Mouse (Mus musculus) adrenal gland (tissue): ENCODE results near the gene Stx12.

Source experiments
- intact Hi-C: fragments of 180-260 bp; cut with DNase I; formaldehyde crosslinking; loops from one replicate; pipeline ENCODE4 v1.15.1; 2025

Stx12 gene

DNA sequence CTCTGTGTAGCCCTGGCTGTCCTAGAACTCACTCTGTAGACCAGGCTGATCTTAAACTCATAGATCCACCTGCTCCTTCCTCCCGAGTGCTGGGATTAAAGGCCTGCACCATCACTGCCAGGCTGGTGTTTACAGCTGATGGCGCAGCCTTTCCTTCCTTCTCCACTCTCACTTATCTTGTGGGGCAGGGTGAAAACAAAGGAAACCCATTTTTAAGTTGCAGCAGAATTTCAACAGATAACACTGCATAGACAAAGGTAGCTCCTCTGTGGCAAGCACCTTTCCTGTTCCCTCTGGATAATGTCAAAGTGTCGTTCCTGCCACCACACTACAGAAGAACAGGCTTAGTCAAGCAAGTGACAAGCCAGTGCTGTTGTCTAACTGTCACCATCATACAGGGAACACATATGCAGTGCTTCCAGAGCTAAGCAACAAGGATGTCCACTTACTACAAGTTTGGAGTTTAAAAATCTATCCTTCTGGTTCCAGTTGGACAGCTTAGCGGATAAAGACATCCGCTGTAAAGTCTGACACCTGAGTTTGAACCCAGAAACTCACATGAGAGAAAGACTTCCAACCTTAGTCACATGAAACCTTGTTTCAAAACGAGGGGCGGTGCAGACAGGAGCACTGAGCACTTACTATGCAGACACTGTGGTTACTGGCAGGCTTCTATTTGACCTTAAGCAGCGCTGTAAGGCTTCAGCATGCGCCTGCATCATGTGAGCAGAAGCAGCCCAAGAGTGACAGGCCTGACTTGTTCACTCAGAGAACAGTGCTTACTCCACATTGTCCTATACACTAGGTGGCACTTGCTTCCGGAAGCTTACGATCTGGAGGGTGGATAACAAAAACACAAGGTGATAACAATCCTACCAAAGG lies 10.6 kb downstream of the Stx12 start:
- intact Hi-C loops, result no loop called here

DNA sequence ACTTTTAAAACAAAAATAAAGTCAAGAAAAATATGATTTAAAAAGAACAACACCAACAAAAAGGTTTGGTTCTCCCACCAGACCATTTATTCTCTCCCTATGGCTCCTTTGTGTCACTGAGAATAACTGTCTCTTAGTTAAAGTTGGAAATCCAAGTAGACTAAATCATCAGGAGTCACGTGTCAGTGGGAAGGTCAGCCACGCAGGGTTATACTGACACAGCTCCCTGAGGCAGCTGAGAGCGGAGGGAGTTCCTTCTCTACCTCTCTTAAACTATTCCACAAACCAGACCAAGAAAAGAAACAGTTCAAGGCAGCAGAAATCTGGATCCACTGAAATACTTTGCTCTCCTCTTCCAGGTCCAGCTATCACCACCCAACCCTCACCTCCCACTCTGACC lies 13.2 kb downstream of the Stx12 start:
- intact Hi-C loops, result no loop called here

DNA sequence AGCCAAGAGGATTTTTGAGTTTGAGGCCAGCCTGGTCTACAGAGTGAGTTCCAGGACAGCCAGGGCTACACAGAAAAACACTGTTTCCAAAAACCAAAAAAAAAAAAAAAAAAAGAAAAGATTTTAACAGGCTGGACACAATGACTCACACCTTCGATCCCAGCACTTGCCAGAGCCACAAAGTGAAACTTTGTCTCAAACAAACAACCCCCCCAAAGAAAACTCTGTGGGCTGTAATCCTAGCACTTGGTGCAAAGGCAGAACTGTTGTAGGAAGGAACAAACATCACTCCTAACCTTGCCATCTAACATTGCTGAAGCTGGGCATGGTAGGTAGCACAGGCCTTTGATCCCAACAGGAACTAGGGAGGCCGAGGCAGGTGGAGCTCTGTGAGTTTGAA lies 19.5 kb downstream of the Stx12 start:
- intact Hi-C loops, result no loop called here

DNA sequence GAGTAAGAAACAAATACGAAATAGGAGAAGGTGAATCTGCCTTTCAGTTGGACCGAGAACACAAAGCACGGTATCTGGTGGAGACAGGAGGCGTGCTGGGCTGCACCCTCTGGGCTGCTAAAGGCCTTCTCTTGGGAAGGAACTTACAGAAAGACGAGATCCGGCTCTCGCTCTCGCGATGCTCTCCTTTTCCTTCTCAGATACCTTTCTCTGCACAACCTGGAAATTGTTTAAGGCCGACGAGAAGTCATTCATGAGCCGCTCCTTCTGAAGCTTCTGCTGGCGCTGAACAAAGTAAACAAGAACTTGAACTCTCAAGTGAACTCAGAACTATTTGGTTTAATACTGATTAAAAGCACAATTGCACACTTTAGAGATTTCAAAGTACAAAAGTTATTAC lies 21.3 kb downstream of the Stx12 start:
- intact Hi-C loops, result no loop called here

DNA sequence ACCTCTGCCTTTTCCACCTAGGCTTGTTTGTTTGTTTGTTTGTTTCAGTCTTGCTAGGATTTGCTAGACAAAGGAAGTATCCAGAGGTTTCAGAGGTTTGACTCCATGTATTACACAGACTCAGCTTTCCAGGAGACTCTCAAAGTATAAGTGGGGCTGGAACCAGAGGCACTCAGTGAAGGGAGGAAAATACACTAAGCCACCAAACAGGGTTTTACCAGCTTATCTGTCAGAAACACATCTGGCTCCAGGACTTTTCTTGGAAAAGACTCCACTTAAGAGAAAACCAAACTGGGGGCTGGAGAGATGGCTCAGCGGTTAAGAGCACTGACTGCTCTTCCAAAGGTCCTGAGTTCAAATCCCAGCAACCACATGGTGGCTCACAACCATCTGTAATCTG lies 23.4 kb downstream of the Stx12 start:
- intact Hi-C loops, result no loop called here

DNA sequence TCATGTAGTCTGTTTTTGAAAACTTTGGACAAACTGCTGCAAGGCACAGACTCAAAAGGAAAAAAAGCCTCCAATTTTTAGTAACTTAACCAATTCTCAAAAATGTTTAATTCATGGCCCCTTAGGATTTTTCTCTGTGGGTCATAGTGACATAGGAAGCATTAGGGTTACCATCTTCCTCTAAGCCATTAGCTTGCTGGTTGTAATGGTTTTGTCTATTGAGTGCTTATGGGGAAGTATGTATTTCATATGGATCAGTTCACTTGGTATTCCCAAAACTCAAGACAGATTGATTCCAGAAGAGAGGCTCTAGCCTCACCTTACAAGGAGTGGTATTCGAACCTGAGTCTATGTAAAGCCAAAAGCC lies 40.6 kb downstream of the Stx12 start:
- intact Hi-C loops, result no loop called here

DNA sequence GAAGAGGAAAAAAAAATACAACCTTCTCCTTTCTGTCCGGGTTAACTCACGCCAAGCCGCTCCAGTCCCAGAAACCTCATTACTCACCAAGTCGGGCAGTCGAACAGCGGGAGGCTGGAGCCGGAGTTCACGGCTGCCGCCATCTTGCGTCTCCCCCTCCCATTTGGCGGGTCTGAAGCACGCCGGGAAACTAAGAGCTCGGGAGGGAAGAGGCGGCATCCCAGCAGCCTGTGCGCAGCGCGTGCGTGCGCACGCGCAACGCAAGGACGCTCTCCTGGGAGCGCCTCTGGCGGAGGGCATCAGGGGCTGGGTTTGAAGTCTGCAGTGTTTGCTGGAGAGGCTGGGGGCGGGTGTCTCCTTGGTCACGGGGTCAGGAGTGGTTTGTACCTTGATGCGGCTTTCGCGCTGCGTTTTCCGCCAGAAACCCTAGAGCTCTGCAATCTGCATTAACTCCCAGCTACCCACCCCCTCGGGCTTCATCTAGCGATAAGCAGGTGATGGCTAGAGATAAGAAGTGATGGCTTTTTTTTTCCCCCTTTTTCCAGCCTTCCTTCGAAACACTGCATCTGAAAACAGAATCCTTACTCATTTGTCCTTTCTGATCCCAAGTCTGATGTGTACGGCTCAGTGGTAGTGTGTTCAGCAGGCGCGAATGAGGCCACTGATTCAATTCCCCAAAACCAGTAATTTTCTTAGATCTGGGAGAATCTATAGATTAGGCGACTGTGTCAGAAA lies 41.2 kb downstream of the Stx12 start, which contains the start of gene Ppp1r8:
TSS of gene Ppp1r8 (minus strand) at position 200 of the 735 bp plus-strand sequence.
- intact Hi-C loops, result no loop called here

DNA sequence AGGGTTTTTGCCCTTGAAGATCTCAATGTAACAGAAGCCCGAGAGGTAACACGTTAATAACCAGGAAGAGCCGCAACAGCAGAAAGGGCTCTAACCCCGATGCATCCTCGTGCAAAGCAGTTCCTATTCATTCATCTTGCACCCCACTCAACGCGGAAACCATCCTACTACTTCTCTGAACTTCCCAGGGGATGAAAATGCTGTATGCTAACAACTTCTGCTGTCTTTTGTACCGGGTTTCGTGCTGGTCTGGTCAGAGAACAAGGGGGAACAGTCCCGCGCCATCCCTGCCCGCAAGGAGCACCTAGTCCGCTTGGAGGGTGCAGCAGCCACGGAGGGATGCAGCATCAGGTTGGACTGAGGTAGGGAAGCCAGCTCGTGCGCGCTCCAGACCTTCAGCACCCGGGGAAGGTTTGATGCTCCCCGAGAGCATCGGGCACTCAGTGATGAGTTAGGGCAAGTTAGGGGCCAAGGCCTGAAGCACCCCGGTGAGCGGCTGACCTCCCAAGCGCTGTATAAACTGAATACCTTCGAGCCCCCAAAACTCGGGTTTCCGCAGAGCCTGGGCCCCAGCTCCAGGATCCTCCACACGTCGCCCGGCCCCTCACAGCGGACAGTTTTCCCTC lies 41.9 kb downstream of the Stx12 start:
- intact Hi-C loops, result no loop called here

DNA sequence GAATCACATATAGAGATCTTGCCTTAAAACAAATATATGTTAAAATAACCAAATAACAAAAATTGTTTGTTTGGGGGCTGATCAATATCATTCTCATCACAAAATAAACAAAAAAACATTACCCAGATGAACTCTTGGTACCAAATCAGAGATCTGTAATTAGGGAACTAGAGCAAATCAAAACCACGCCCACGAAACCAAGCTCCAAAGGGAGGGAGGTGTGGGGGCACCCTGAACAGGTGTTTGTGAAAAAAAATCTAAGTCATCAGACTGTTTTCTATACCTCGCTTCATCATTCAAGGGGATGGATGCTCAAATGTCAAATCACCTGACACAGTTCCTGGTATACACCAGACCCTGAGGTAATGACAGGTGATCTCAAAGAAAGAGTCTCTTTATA lies 42.8 kb downstream of the Stx12 start:
- intact Hi-C loops, result no loop called here

DNA sequence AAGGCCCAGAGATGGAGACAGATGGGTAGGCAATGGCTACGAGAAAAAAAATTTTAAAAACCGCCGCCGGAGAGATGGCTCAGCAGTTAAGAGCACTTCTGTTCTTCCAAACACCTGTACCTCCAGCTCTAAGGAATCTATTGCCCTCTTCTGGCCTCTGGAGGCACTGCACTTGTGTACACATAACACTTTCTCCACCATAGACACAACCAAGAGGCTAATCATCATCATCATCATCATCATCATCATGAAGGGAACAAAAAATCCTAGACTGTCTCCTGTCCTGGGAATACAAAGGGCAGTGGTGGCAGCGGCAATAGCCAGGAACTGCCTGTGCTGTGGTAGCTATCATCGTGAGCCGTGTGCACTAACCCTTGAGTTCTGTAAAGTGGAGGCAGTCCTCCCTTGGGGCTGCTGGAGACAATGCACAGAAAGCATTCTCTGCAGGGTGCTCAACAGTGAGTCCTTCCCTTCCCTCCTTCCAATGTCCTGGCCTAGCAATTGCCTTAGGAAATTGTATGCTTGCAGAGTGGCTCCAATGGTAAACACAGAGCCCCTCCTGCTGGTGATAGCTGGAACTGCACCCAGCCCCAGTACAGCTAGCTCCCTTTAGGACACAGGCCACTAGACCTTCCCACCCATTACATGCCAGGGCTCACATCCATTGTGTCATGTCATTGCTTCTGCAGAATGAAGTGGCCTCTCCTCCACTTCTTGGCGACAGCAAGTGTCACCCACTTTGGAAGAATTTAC lies 60.5 kb downstream of the Stx12 start:
- intact Hi-C loops, result loop anchor here (5.0 kb wide), 1 partner anchor 46 kb away; no protein-coding TSS in a partner anchor

DNA sequence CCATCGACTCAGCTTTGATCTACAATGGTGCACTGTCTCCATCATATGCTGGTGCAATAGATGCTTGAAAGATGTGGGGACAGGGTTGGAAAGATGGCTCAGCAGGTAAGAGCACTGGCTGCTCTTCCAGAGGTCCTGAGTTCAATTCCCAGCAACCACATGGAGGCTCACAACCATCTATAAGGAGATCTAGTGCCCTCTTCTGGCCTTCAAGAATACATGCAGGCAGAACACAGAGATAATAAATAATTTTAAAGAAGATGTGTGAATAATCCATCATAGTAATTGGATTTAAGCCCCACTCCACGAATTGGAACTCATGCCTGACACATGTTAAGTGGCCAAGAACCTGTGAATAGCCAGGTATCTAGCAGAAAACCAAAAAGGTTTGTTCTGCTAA lies 65.9 kb downstream of the Stx12 start:
- intact Hi-C loops, result no loop called here

DNA sequence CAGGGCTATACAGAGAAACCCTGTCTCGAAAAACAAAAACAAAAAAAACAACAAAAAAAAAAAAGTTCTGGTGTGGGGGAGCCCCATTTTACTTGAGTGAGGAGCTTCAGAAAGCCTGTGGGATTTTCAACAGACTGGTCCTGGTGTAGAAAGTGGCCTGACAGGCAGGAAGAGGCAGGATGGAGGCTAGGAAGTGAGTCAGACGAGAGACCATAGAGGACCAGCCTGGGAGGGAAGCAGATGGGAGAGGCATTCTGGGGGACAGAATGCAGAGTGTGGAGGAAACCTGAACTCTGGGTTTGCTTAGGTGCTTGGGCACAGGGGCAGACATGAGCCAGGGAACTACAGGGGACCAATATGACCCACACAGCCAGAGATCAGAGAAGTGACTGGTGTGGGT lies 67.5 kb downstream of the Stx12 start:
- intact Hi-C loops, result no loop called here

DNA sequence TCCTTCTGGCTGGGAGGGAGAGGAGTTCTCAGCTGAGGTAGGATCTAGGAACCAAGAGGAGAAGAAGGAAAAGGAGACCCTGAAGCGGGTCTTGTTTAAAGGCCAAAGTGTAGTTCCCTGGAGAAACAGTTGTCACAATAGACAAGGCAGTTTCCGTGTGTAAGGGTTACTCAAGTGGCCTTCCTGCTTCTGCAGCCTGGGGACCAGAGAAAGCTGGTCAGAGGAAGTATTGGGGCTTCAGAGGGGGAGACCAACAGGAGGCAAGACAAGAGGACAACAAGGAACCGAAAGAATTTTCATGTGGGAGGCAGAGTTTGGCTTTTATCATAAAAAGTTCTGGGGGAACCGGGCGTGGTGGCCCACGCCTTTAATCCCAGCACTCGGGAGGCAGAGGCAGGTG lies 67.9 kb downstream of the Stx12 start:
- intact Hi-C loops, result no loop called here

DNA sequence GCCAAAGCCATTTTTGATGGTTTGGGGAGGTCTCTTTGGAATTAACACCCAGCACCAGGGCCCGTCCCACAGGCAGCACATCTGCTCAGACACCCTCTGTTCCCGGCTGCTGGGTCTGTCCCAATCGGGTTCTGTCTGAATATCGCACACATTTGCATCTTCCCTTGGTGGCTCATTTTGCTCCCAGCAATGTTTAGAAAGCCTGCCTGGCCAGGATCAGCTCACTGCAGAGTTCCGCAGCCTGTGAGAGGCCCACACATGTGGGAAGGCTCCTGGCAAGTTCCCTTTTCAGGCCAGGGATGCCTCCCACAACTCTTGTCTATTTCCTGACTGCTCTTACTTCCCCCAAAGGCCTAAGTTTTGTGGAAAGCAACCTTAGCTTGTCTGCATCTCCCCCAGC lies 74.7 kb downstream of the Stx12 start:
- intact Hi-C loops, result no loop called here

DNA sequence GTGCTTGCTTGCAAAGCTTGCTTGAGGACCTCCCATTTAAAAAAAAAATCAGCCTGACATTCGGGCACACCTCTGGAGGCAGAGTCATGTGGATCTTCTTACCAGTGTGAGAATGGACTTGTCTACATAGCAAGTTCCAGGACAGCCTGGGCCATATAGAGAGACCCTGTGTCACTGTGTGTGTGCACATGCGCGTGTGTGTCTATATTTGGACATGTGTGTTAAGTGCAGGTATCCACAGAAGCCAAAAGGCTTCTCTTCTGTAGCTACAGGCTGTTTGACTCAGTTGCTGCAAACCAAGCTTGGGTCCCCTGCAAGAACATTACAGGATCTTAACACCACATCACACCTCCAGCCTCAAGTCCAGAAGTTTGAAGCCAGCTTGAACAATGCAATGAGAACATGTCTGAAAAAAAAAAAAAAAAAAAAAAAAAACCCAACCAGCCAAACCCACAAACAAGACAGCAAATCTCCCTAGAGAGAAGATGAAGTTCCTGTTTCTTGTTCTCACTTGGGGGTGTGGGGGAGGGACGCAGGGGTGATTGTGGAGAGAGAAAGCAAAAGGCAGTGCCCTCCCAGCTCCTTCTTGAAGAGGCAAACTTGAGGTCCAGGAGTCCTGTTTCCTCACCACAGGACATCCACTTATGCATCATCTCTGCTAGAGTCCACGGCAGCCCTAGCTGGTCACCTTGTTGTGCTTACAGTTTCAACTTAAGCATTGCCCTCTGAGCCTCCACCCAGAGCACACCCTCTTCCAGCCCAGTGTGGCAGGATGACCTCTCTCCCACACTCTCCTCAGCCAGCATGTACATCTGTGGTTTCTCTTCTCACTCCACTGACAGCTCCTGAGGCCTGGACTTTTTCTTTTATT lies 76.3 kb downstream of the Stx12 start:
- intact Hi-C loops, result no loop called here

DNA sequence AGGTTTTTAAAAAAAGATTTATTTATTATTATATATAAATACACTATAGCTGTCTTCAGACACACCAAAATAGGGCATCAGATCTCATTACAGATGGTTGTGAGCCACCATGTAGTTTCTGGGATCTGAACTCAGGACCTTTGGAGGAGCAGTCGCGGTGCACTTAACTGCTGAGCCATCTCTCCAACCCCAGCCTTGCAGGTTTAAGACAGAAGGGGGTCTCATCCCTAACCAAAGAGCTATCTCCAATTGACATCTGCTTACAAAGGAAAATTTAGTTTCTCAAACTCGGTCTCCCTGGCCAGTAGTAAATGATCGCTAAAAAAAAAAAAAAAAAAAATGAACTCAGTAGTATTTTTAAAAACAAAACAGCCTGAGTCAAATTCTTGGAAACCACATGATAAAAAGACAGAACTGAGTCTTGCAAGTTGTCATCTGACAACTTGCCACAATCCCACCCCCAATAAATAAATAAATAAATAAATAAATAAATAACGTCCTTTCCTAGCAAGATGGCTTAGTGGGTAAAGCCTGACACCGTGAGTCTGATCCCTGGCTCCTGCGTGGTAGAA lies 77.6 kb downstream of the Stx12 start:
- intact Hi-C loops, result no loop called here

DNA sequence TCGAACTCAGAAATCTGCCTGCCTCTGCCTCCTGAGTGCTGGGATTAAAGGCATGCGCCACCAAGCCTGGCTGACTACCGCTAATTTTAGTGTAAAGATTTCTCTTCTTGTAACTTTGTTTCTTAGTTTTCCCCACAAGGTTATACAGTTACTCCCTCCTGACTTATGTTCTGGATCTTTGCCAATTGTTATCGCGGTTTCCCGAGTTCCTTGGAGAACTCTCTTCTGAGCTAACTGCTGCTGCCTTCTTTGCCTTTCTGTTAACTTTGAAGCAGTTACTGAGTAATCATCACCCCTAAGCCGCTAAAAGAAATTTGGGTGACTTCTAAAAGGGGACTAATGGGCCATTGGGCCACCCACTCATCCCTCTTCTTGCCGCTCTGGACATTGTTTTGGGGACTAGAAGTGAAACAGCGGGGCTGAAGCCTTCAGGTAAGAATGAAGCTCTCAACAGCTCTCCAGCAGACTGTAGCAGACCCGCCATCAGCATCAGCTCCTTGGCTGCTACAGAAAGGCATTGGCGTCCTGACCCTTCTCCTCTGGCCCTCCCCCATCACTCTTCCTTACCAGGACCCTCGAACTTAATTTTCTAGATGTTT lies 78.6 kb downstream of the Stx12 start:
- intact Hi-C loops, result no loop called here

DNA sequence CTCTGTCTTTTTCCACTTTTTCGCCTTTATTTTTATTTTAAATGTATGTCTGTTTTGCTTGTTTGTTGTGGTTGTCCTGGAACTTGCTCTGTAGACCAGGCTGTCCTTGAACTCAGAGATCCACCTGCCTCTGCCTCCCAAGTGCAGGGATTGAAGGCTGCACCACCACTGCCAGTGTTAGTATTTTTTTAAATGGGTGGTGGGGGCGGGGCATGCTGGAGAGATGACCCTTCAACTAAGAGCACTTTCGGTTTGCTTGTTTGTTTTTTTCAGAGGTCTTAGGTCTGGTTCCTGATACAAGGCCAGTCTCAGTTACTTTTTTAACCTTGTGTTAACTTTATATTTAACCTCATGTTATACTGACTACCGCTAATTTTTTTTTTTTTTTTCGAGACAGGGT lies 79.2 kb downstream of the Stx12 start:
- intact Hi-C loops, result no loop called here

DNA sequence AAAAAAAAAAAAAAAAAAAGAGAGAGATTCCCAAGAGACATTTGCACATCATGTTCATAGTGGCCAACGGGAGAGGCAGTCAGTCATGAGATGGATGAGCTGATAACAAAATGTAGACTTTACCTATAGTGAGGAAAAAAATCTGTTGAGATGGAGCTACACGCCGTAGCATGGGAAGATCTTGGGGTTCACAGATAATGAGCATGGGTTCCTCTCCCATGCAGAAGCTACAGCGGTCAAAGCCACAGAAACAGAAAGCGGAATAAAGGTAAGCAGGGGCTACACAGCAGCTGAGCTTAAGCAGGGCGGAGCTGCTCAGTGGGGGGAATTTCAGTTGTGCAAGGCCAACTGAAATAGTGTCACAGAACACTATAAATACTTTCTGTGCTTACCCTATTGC lies 80.0 kb downstream of the Stx12 start:
- intact Hi-C loops, result no loop called here

DNA sequence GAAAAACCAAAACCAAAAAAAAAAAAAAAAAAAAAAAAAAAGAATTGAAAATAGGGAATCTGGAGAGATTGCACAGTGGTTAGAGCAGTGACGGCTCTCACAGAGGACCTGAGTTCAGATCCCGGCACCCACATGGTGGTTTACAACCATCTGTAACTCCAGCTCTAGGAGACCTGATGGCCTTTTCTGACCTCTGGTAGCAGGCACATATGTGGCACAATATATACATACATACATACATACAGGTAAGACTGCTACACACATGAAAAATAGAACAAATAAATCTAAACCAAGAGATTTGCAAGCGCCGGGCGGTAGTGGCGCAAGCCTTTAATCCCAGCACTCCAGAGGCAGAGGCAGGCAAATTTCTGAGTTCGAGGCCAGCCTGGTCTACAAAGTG lies 80.4 kb downstream of the Stx12 start:
- intact Hi-C loops, result no loop called here
